Mouse (Mus musculus): Measurements from ENCODE around the gene Mfsd1. TPM values are rescaled to one million over a fixed set of nuclear protein-coding genes. Genes with fewer than 3 reads are reported as not detected.

Gene Mfsd1
- 10 to 100 TPM; 25.1 to 31.4 TPM for total RNA-seq (2021)
- long read RNA-seq, experiment 1, transcript Mfsd1-201 (16 exons, 3,011 nt), result major isoform, 22 of 23 reads
- long read RNA-seq, experiment 1, partial matches to known transcripts, result 0 of 23 reads
- long read RNA-seq, experiment 1, other reads (novel, unspliced or antisense), result 1 of 23 reads
- long read RNA-seq, experiment 2, transcript Mfsd1-201 (16 exons, 3,011 nt), result major isoform, 10 of 15 reads
- long read RNA-seq, experiment 2, partial matches to known transcripts, result 1 of 15 reads
- long read RNA-seq, experiment 2, other reads (novel, unspliced or antisense), result 4 of 15 reads

DNA sequence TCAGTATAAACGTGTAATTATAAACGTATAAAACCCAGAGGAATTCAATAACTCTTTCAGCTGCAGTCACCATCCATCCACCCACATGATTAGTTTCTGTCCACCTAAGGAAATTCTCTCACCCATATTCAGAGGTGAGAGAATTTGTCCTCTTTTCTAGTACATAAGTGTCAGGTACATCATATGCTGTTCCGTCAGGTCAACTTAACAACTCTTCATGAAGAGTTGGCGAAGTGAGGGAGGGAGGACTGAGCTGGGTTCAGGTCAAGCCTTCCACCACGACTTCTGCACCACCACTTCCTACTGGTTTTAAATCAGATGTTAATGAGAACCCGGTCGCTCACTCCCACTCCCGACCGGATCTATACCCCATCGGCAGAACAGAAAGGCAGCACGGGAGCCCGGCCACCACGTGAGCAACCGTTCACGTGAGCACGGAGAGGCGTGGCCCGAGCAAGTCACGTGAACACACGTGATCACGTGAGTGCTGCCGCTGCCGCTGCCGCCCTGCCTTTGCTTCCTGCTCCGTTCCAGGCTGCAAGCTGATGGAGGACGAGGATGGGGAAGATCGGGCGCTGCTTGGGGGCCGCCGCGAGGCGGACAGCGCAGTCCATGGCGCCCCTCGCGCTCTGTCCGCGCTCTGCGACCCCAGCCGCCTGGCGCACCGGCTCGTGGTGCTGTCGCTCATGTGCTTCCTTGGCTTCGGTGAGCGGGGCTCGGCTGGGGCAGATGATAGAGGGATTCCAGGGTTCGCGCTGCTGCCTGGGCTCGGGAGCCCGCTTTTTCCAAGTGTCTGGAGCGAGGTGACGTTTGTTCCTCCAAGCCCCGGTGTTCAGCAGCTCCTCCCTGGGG, at the start of gene Mfsd1:
TSS of gene Mfsd1 (plus strand) at position 469 of the 852 bp plus-strand sequence.
- DNase-seq, result peak; percentile 84 to 90

GRCm38 (mm10) chr3:67543630-67544029, 38.9 kb upstream of the Mfsd1 start:
- no peak for DNase-seq

GRCm38 (mm10) chr3:67551193-67551592, 31.3 kb upstream of the Mfsd1 start:
- no peak for DNase-seq

DNA sequence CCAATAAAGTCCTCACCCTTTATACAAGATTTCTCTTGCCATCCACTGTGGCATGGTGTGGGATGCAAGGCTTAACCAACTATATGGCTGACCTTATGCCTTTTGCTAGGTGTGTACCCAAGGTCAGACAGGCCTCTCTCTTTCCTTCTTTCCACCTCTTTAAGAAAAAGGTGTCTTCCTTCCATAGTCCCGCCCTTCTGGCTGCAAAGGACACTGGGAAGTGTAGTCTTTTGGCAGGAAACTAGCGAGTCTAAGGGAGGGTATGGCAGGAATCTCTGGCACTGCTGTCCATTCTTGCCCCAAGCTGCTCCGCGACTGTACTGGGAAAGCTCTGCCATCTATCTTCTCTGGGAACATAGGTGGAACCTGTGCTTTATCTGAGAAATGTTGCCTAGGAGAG, 29.3 kb upstream of the Mfsd1 start:
- no peak for DNase-seq

DNA sequence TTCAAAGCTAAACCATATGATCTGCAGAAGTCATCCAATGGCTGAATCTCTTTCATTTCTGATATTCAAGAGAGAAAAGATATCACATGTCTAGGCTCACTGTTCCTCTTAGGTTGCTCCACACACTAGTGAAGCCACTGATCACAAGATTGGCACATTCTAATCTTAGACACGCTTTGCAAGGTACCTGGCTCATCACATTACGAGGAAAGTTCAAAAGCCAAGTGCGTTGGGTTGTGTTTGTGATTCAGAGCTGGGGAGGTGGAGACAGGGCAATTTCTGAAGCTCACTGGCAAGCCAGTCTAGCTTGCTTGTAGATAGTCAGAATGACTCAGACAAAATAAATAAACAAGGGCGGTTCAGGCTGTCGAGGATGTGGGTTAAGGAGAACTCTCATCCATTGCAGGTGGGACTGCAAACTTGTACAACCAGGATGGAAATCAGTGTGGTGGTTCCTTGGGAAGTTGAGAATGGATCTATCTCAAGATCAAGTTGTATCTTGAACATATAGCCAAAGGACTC, 28.6 kb upstream of the Mfsd1 start:
- DNase-seq, result no peak

- DNase-seq, result no peak
Observed at GRCm38 (mm10) chr3:67555211-67555610, 27.3 kb upstream of the Mfsd1 start.

- DNase-seq, result peak; percentile 8 to 36
Observed at GRCm38 (mm10) chr3:67557200-67557651, 25.3 kb upstream of the Mfsd1 start.

DNA sequence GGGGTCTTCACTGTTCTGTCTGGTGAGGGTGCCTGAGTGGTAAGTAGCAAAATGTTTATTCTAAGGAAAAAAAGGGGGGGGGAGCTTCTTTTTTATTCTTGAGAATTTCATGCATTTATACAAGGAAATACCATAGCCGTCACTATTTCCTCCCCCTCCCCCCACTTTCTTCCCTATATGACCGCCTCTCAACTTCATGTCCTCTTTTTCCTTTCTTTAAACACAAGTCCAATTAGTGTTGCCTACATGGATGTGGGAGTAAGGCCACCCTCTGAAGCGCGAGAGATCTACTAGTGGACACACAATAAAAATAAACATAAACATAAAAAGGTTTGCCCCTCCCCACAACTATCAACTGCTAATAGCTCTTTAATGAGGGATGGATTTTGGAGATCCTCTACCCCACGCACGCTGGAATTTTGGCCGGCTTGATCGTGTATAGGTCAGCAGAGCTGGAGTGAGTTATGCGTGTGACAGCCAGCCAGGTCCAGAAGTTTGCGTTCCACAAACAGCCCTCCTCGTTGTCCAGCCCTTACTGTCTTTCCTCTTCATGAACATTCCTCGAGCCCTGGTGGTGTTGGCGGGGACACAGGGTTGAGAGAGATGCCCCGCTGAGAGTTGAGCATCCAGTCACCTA, 24.7 kb upstream of the Mfsd1 start:
- no peak for DNase-seq

GRCm38 (mm10) chr3:67564731-67565357, 17.7 kb upstream of the Mfsd1 start:
- DNase-seq, result peak in 1 of 2 experiments; percentile 16

DNA sequence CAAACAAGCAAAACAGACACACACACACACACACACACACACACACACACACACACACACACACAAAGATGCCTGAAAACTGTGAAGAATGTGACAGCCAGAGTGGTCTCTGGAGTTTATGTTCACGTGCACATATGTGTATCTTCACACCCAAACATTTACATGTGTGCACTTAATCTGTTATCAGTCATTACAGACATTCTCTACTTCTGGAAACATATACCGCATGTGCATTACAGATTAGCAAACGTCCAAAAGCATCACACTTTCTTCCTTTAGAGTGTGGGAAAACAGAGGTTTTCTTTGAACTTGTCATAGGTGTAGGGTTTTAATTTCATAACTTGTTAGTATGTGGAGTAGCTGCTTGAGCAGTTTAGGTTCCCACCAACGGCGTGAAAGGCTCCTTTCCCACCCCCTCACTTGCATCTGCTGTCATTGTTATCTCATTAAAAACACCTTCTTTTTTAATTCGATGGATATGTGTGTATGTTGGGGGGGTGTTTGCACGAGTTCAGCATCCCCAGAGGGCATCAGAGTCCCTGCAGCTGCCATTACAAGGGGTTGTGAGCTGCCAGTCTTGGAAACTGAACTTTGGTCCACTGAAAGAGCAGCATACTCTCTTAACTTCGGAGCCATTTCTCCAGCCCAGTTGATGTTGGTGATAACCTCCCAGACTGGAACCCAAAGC, 16.9 kb upstream of the Mfsd1 start:
- no peak for DNase-seq

DNA sequence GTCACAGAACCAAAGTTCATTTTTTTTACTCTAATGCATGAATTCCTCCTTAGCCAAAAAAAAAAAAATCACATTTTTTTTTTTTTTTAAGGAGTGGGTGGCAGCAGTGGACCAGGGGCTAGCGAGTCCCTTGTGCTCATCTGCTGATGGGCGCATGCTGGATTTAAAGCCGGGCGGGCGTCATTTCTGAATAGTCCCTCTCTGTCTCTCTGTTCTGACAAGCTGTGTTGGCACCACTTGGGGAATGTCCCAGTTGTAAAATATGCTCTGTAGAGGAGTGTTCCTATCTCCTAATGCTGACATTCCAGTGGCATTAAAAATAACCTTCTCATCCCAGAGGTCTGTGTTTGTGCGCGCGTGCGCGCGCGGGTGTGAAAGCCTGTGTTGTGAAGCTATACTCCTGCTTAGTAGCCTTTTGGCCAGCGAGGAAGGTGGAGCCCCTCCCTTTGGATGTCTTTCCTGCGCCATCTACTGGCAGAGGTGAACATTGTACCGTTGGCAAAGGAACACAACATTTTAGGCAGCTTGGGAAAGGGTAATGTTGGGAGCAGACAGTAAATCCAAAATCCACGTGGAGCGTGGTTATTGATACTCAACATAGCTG, 14.4 kb upstream of the Mfsd1 start:
- peak; percentile 77 to 80 for DNase-seq

DNA sequence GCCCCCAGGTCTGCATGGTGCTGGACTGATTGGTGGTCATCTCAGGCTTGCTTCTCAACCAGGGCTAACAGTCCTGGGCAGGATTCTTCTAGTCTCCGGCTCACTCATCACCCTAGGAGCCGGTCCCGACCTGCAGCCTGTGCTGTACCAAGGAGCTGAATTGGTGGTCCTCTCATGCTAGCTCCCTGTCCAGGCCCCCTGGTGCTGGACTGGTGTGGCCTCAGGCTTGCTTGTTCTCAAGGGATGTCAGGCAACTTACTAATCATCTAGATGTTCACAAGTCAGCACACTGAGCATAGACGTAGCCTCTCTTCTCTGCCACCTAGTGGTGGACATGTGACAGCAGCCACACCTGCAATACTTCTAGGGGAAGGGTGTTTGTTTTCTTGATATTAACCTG, 9.6 kb upstream of the Mfsd1 start:
- peak; percentile 10 to 23 for DNase-seq

DNA sequence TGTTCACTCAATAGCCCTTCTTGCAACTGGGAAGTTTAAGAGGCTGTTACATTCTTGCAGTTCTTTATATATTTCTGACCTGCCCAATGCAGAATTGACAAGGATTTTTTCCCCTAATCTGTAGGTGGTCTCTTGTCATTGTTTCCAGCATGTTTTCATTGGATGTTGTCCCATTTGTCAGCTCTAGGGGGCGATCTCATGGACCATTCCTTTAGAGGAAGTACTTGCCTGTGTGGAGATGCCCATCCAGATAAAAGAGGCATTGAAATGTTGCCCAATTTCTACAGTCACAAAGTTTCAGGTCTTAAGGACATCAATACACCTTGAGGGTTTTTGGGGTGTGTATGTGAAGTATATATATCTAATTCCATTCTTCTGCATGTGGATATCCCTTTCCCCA, 9.0 kb upstream of the Mfsd1 start:
- DNase-seq, result no peak

DNA sequence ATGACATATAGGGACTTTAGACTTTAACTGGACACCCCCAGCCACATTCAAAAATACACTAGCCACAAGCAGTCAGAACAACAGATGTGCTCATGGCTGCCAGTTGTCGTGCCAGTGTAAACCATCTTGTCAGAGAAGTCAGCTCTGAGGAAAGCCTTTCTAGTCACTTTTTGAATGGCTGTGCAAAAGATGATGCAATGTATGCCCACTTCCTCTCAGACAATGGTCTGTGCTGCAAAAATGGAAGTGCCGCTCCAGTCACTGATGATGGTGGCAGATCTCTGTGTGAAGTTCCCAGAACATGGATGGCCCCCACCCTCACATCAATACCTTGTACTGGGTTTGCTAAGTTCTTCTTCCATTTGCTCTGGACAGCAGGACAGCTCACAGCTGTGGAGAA, 6.3 kb upstream of the Mfsd1 start:
- DNase-seq, result no peak

DNA sequence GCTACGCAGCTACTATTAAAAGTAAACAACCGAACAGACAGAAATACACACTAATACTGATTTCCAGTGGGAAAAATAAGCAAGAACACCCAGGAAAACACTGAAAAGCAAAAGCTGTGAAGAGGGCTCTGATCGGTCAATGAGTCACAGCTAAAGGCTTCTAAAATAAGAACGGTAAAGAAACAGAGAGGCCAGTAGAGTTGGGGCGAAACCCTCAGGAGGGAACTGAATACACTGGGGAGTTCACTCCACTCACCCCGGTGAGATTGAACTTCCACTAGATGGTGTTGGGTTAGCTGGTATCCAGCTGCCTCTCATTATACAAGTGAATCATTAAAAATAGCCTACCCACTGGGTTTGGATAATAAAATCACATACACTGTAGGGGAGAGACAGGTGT, 5.8 kb upstream of the Mfsd1 start:
- DNase-seq, result no peak

GRCm38 (mm10) chr3:67583125-67583845, 744 bp downstream of the Mfsd1 start:
- DNase-seq, result no peak

- no peak for DNase-seq
Observed at GRCm38 (mm10) chr3:67583846-67584186, 1.3 kb downstream of the Mfsd1 start.

DNA sequence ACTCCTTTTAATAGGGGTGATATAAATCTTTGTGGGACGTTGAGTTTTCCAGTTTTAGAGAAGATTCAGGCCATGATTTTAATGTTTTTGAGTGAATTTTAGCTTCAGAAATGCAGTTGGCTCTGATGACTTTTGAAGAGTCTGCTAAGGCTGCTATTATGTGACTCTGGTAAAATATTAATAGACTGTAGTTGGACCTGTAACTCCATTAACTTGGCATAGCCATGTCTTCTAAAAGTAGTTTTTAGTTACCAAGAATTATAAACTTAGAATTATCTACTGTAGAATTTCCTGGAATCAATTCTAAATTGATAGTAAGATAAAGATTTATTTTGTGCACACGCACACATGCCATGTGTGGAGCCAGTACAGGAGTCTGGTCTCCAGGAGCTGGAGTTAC, 4.0 kb downstream of the Mfsd1 start:
- no peak for DNase-seq

GRCm38 (mm10) chr3:67587430-67587829, 4.9 kb downstream of the Mfsd1 start:
- DNase-seq, result peak in 1 of 2 experiments; percentile 46

DNA sequence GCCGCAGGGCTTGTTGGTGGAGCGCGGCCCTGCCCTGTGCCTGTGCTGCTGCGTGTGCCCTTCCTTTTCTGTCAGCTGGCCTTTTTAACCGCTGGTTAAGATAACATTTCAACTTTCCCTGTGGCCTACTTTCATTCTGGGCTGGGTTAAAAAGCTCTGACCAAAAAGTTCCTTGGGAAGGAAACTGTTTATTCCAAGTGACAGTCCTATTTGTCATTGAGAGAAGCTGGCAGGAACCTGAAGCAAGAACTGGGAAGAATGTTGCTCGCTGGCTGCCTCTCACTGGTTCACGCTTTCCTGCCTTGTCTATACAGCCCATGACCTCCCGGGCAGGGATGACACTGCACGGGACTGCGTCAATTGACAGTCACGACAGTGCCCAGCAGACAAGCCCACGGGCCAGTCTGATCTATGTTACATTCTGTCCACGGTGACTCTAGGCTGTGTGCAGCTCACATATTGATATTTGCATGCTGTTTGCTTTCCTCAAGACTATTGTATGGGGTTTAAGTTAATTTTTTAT, 19.1 kb downstream of the Mfsd1 start:
- DNase-seq, result no peak
